Mouse (Mus musculus) thymus, postnatal 36 days (tissue): ENCODE measurements at regions not wholly inside any gene's neighbourhood (a gene's known extent, or its start where the extent isn't known, plus 50 kb on each side); places are given as distances from the start of the nearest gene placed in this dataset.

Source experiments
- DNase-seq, 2 experiments: peaks; one replicate each; pipeline ENCODE4 v3.0.0; 2022; ENCODE audit warnings: mixed read lengths in 2 of 2

- DNase-seq, result no peak
Measured at GRCm38 (mm10) chr16:24137266-24138033, 148.8 kb upstream of the Bcl6 start.

- DNase-seq, result no peak
Measured at GRCm38 (mm10) chr16:24136483-24137148, 148.0 kb upstream of the Bcl6 start.

GRCm38 (mm10) chr16:24135841-24136240 is 147.2 kb upstream of the Bcl6 start:
- no peak for DNase-seq

- no peak for DNase-seq
Measured at GRCm38 (mm10) chr16:24135351-24135750, 146.7 kb upstream of the Bcl6 start.

GRCm38 (mm10) chr16:24134486-24135050 is 145.9 kb upstream of the Bcl6 start:
- no peak for DNase-seq

- DNase-seq, result peak in 1 of 2 experiments; percentile 31
Measured at GRCm38 (mm10) chr16:24130646-24131045, 142.0 kb upstream of the Bcl6 start.

GRCm38 (mm10) chr16:24129701-24130100 is 141.0 kb upstream of the Bcl6 start:
- DNase-seq, result no peak

- no peak for DNase-seq
Measured at GRCm38 (mm10) chr16:24128566-24128965, 139.9 kb upstream of the Bcl6 start.

GRCm38 (mm10) chr16:24124766-24125165 is 136.1 kb upstream of the Bcl6 start:
- DNase-seq, result no peak

GRCm38 (mm10) chr16:24124083-24124482 is 135.4 kb upstream of the Bcl6 start:
- DNase-seq, result no peak

GRCm38 (mm10) chr16:24121633-24122032 is 133.0 kb upstream of the Bcl6 start:
- no peak for DNase-seq

GRCm38 (mm10) chr16:24120836-24121235 is 132.2 kb upstream of the Bcl6 start:
- no peak for DNase-seq

- DNase-seq, result no peak
Measured at GRCm38 (mm10) chr16:24118487-24118886, 129.8 kb upstream of the Bcl6 start.

GRCm38 (mm10) chr16:24102854-24103690 is 114.4 kb upstream of the Bcl6 start:
- DNase-seq, result no peak

GRCm38 (mm10) chr16:24097596-24097995 is 108.9 kb upstream of the Bcl6 start:
- no peak for DNase-seq

- DNase-seq, result no peak
Measured at GRCm38 (mm10) chr16:24096076-24096475, 107.4 kb upstream of the Bcl6 start.

- DNase-seq, result no peak
Measured at GRCm38 (mm10) chr16:24095630-24096029, 107.0 kb upstream of the Bcl6 start.

GRCm38 (mm10) chr16:24094566-24094965 is 105.9 kb upstream of the Bcl6 start:
- DNase-seq, result no peak

- DNase-seq, result no peak
Measured at GRCm38 (mm10) chr16:24093624-24094023, 105.0 kb upstream of the Bcl6 start.

GRCm38 (mm10) chr16:24092616-24093525 is 104.2 kb upstream of the Bcl6 start:
- no peak for DNase-seq

GRCm38 (mm10) chr16:24092136-24092535 is 103.5 kb upstream of the Bcl6 start:
- DNase-seq, result peak in 1 of 2 experiments; percentile 29

GRCm38 (mm10) chr16:24090981-24091380 is 102.3 kb upstream of the Bcl6 start:
- DNase-seq, result no peak
